Mouse (Mus musculus): ENCODE measurements at regions not wholly inside any gene's neighbourhood (a gene's known extent, or its start where the extent isn't known, plus 50 kb on each side); places are given as distances from the start of the nearest gene placed in this dataset.

GRCm38 (mm10) chr5:35185289-35185688 is 79.7 kb upstream of the Lrpap1 start:
- no peak overlapping the region for H3ac ChIP-seq (ENCODE audit: control insufficient read depth, insufficient read length)
- peaks cover 22% of the 10 kb centered on the region for H3K27me3 ChIP-seq (ENCODE audit: control insufficient read depth, insufficient read depth, insufficient read length)
- no peaks in the 10 kb centered on the region for H3K36me3 ChIP-seq (ENCODE audit: control insufficient read depth, insufficient read depth)
- H3K4me2 ChIP-seq (ENCODE audit: low read depth), result no peak overlapping the region
- TF ChIP-seq POLR2AphosphoS2 (IDR thresholded peaks at IDR 0.05; ENCODE audit: insufficient read length, low read depth), result no peak
- no peak for TF ChIP-seq TCF3 (IDR thresholded peaks at IDR 0.05; ENCODE audit: insufficient read length, low read depth)
- no peak for TF ChIP-seq MAX (IDR thresholded peaks at IDR 0.05; ENCODE audit: low read depth)
- TF ChIP-seq REST (IDR thresholded peaks at IDR 0.05; ENCODE audit: insufficient read depth, insufficient read length), result no peak
- TF ChIP-seq MYOG (IDR thresholded peaks at IDR 0.05; ENCODE audit: control insufficient read depth in 1 of 3, insufficient read depth in 1 of 3, insufficient read length in 2 of 3, low read depth in 2 of 3), result no peak
- TF ChIP-seq E2F4 (IDR thresholded peaks at IDR 0.05; ENCODE audit: insufficient read depth), result no peak
- TF ChIP-seq USF1 (IDR thresholded peaks at IDR 0.05; ENCODE audit: low read depth), result no peak
- TF ChIP-seq SRF (IDR thresholded peaks at IDR 0.05; ENCODE audit: control insufficient read depth, insufficient read length, low read depth), result no peak
- no peak for TF ChIP-seq TCF12 (IDR thresholded peaks at IDR 0.05; ENCODE audit: insufficient read depth, poor library complexity, severe bottlenecking)
- TF ChIP-seq POLR2A (IDR thresholded peaks at IDR 0.05; ENCODE audit: insufficient read length, low read depth), result no peak
- TF ChIP-seq CEBPB (IDR thresholded peaks at IDR 0.05; ENCODE audit: insufficient read depth, poor library complexity, severe bottlenecking), result no peak
- no peak for TF ChIP-seq MYOD1 (IDR thresholded peaks at IDR 0.05; ENCODE audit: control insufficient read depth in 1 of 3, insufficient read length in 2 of 3, low read depth in 2 of 3)
- H3K79me2 ChIP-seq (ENCODE audit: control insufficient read depth, insufficient read depth), result no peaks in the 10 kb centered on the region
- H3K4me3 ChIP-seq, result no peak overlapping the region

- TF ChIP-seq TCF12 (IDR thresholded peaks at IDR 0.05; ENCODE audit: insufficient read depth, poor library complexity, severe bottlenecking) (no peak), MAX (IDR thresholded peaks at IDR 0.05; ENCODE audit: low read depth) (no peak), CEBPB (IDR thresholded peaks at IDR 0.05; ENCODE audit: insufficient read depth, poor library complexity, severe bottlenecking) (no peak), TCF3 (IDR thresholded peaks at IDR 0.05; ENCODE audit: insufficient read length, low read depth) (no peak), MYOG (IDR thresholded peaks at IDR 0.05; ENCODE audit: control insufficient read depth in 1 of 3, insufficient read depth in 1 of 3, insufficient read length in 2 of 3, low read depth in 2 of 3) (no peak), SRF (IDR thresholded peaks at IDR 0.05; ENCODE audit: control insufficient read depth, insufficient read length, low read depth) (no peak), USF1 (IDR thresholded peaks at IDR 0.05; ENCODE audit: low read depth) (no peak), POLR2A (IDR thresholded peaks at IDR 0.05; ENCODE audit: insufficient read length, low read depth) (no peak), MYOD1 (IDR thresholded peaks at IDR 0.05; ENCODE audit: control insufficient read depth in 1 of 3, insufficient read length in 2 of 3, low read depth in 2 of 3) (no peak), POLR2AphosphoS2 (IDR thresholded peaks at IDR 0.05; ENCODE audit: insufficient read length, low read depth) (no peak), E2F4 (IDR thresholded peaks at IDR 0.05; ENCODE audit: insufficient read depth) (no peak), REST (IDR thresholded peaks at IDR 0.05; ENCODE audit: insufficient read depth, insufficient read length) (no peak)
- H3K4me3 ChIP-seq, result no peak overlapping the region
- H3K79me2 ChIP-seq (ENCODE audit: control insufficient read depth, insufficient read depth), result no peaks in the 10 kb centered on the region
- no peak overlapping the region for H3K4me2 ChIP-seq (ENCODE audit: low read depth)
- H3K36me3 ChIP-seq (ENCODE audit: control insufficient read depth, insufficient read depth), result no peaks in the 10 kb centered on the region
- H3ac ChIP-seq (ENCODE audit: control insufficient read depth, insufficient read length), result no peak overlapping the region
- peaks cover 14% of the 10 kb centered on the region for H3K27me3 ChIP-seq (ENCODE audit: control insufficient read depth, insufficient read depth, insufficient read length)
These were observed 77.9 kb upstream of the Lrpap1 start for GRCm38 (mm10) chr5:35183418-35183817.

DNA sequence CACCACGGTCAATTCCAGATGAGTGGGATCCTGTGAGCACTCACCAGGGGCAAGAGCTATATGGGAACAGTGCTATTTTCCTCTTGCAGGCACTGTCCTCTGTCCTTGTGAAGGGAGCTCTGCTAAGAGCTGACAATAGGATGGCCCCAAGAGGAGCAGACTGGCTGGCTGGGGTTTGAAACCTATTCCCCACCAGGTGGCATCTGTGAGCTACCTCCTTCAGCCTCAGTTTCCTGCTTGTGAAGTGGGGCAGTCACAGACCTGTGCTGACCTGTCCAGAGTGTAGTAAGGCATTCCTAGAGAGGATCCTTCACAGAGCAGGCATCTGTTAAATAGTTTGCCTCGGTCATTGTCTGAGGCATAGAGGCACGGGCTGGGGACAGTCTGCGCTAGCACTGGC is 71.8 kb upstream of the Lrpap1 start:
- no peak overlapping the region for H3K4me2 ChIP-seq (ENCODE audit: low read depth)
- TF ChIP-seq MAX (IDR thresholded peaks at IDR 0.05; ENCODE audit: low read depth) (no peak), TCF12 (IDR thresholded peaks at IDR 0.05; ENCODE audit: insufficient read depth, poor library complexity, severe bottlenecking) (no peak), MYOG (IDR thresholded peaks at IDR 0.05; ENCODE audit: control insufficient read depth in 1 of 3, insufficient read depth in 1 of 3, insufficient read length in 2 of 3, low read depth in 2 of 3) (no peak), REST (IDR thresholded peaks at IDR 0.05; ENCODE audit: insufficient read depth, insufficient read length) (no peak), POLR2AphosphoS2 (IDR thresholded peaks at IDR 0.05; ENCODE audit: insufficient read length, low read depth) (no peak), CEBPB (IDR thresholded peaks at IDR 0.05; ENCODE audit: insufficient read depth, poor library complexity, severe bottlenecking) (no peak)
- no peak overlapping the region for H3ac ChIP-seq (ENCODE audit: control insufficient read depth, insufficient read length)
- peaks cover 18% of the 10 kb centered on the region for H3K27me3 ChIP-seq (ENCODE audit: control insufficient read depth, insufficient read depth, insufficient read length)
- H3K36me3 ChIP-seq (ENCODE audit: control insufficient read depth, insufficient read depth), result no peaks in the 10 kb centered on the region
- no peak overlapping the region for H3K4me3 ChIP-seq
- no peaks in the 10 kb centered on the region for H3K79me2 ChIP-seq (ENCODE audit: control insufficient read depth, insufficient read depth)

DNA sequence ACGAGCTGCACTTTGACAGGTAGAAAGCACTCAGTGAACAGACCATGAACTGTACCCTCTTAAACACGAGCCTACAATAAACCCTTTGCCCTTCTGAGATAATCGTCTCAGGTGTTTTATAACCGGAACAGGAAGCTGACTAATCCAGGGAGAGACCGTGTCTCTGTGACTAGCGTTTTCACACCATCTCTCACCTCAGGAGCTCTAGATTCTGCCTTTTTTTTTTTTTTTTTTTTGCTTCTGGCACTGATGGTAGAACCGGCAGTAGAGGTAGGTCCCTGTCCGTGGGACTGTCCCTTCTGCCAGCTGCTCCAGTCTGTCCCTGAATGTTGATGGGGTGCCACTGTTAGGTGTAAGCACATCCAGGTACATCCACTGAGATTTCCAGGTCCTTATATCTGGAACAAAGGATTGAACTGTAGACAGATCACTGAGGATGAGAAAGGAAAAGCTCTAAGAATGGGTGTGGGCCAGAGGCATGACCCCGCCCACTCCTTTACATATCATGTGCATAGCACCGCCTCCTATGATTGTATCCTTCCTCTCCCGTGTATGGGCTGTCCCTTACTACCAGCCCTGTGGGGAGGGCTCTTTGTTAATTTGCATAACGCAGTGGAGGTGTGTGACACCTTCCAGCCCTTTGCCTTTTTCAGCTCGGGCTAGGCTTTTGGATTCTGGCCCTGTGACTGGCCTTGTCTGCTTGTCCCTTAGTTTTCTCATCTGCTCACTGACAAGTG is 70.7 kb upstream of the Lrpap1 start:
- TF ChIP-seq E2F4 (IDR thresholded peaks at IDR 0.05; ENCODE audit: insufficient read depth), result no peak
- TF ChIP-seq TCF3 (IDR thresholded peaks at IDR 0.05; ENCODE audit: insufficient read length, low read depth), result no peak
- H3K79me2 ChIP-seq (ENCODE audit: control insufficient read depth, insufficient read depth), result no peaks in the 10 kb centered on the region

GRCm38 (mm10) chr5:35174318-35174717 is 68.8 kb upstream of the Lrpap1 start:
- H3K27me3 ChIP-seq (ENCODE audit: control insufficient read depth, insufficient read depth, insufficient read length), result peaks cover 18% of the 10 kb centered on the region
- TF ChIP-seq CEBPB (IDR thresholded peaks at IDR 0.05; ENCODE audit: insufficient read depth, poor library complexity, severe bottlenecking) (no peak), MAX (IDR thresholded peaks at IDR 0.05; ENCODE audit: low read depth) (no peak), TCF3 (IDR thresholded peaks at IDR 0.05; ENCODE audit: insufficient read length, low read depth) (no peak), TCF12 (IDR thresholded peaks at IDR 0.05; ENCODE audit: insufficient read depth, poor library complexity, severe bottlenecking) (no peak), POLR2A (IDR thresholded peaks at IDR 0.05; ENCODE audit: insufficient read length, low read depth) (no peak), USF1 (IDR thresholded peaks at IDR 0.05; ENCODE audit: low read depth) (no peak), E2F4 (IDR thresholded peaks at IDR 0.05; ENCODE audit: insufficient read depth) (no peak), SRF (IDR thresholded peaks at IDR 0.05; ENCODE audit: control insufficient read depth, insufficient read length, low read depth) (no peak), MYOG (IDR thresholded peaks at IDR 0.05; ENCODE audit: control insufficient read depth in 1 of 3, insufficient read depth in 1 of 3, insufficient read length in 2 of 3, low read depth in 2 of 3) (no peak), REST (IDR thresholded peaks at IDR 0.05; ENCODE audit: insufficient read depth, insufficient read length) (no peak), POLR2AphosphoS2 (IDR thresholded peaks at IDR 0.05; ENCODE audit: insufficient read length, low read depth) (no peak), MYOD1 (IDR thresholded peaks at IDR 0.05; ENCODE audit: control insufficient read depth in 1 of 3, insufficient read length in 2 of 3, low read depth in 2 of 3) (no peak)
- no peak overlapping the region for H3ac ChIP-seq (ENCODE audit: control insufficient read depth, insufficient read length)
- no peaks in the 10 kb centered on the region for H3K79me2 ChIP-seq (ENCODE audit: control insufficient read depth, insufficient read depth)
- H3K36me3 ChIP-seq (ENCODE audit: control insufficient read depth, insufficient read depth), result no peaks in the 10 kb centered on the region
- no peak overlapping the region for H3K4me3 ChIP-seq
- no peak overlapping the region for H3K4me2 ChIP-seq (ENCODE audit: low read depth)

More for the DNA sequence above, 70.7 kb upstream of the Lrpap1 start:
- Histone ChIP-seq H3K36me3 (ENCODE audit: control insufficient read depth, insufficient read depth) (no peaks in the 10 kb centered on the region), H3K4me2 (ENCODE audit: low read depth) (no peak overlapping the region), H3ac (ENCODE audit: control insufficient read depth, insufficient read length) (no peak overlapping the region), H3K4me3 (no peak overlapping the region), H3K27me3 (ENCODE audit: control insufficient read depth, insufficient read depth, insufficient read length) (peaks cover 18% of the 10 kb centered on the region)
